Mouse (Mus musculus): ENCODE measurements around the gene Rpl19.

The Rpl19 gene

DNA sequence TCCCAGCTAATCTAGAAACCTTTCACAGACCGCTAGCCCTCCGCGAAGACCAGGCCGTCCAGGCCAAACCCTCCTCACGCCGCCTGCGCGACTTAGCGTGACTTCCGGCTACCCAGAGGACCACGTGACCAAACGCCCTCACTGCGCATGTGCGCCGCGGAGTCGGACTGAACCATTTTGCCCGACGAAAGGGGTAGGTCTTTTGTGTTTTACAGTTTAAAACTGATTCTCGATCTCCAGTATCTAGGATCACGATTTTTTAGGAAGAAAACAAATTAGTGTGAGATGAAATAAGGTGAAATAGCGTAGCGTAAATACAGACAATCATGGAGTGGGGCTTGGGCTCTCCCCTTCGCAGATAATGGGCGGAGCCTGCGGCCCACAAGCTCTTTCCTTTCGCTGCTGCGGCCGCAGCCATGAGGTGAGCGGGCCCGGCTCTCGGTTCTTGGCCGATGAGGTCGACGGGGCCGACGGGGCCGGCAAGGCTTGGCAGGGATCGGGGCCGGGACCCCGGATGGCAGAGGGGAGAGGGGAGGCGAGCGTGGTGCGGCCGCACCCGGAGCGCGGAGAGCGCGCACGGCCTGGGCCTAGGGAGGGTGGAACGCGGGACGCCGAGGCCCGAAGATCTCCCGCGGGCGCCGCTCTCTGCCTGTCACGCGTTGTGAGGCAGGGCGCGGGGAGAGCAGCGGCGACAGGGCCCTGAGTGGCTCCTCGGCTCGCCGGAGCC, at the start of gene Rpl19:
Gene Rpl19, plus strand, starts transcription at position 141 of the 727 bp plus-strand sequence.
- DNase-seq (ENCODE audit: low read depth, low spot score), result peak; percentile 92

GRCm38 (mm10) chr11:97977797-97978196, 48.7 kb upstream of the Rpl19 start:
- no peak for DNase-seq (ENCODE audit: low read depth, low spot score)

- no peak for DNase-seq (ENCODE audit: low read depth, low spot score)
Measured at GRCm38 (mm10) chr11:97978392-97978791, 48.1 kb upstream of the Rpl19 start.

- DNase-seq (ENCODE audit: low read depth, low spot score), result no peak
Measured at GRCm38 (mm10) chr11:97979824-97980495, 46.5 kb upstream of the Rpl19 start.

DNA sequence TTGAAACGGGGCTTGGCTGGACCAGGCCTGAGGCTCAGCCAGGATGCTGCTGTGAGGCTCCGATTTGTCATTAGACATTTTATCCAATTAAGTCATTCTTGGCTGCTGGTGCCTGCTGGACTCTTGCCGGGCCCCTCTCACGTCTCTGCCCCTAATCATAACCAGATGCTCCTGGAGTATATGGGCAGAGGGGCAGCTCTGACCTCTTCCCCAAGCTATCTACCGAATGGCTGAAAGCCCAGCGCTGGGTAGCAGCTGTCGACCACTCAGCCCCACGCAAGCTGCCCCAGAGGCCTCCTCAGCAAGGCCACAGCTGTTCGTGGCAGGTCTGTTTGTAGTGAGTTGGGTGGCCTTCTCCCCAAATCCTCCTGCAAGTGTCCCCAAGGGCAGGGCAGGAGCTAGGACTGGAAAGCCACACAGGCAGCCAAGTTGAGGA, 46.0 kb upstream of the Rpl19 start:
- DNase-seq (ENCODE audit: low read depth, low spot score), result no peak

- DNase-seq (ENCODE audit: low read depth, low spot score), result no peak
Measured at GRCm38 (mm10) chr11:97982721-97983120, 43.8 kb upstream of the Rpl19 start.

- no peak for DNase-seq (ENCODE audit: low read depth, low spot score)
Measured at GRCm38 (mm10) chr11:97983506-97983905, 43.0 kb upstream of the Rpl19 start.

DNA sequence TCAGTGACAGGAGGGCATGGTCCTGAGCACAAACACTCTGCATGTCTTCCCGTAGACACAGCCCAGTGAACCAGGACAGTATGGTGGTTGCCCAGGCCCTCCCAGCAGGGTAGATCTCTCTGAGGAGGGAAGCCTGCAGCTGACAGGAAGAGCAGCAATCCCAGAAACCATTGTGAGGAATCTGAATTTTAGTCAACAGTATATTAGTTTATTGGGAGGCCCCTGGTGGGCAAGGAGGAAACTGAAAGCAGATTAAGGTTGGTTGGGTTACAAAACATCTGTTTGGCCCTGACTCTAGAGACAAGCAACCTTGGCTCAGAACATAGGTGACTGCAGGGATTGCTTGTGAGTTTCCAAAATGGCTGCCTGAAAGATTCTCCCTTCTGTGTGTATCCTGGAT, 42.5 kb upstream of the Rpl19 start:
- no peak for DNase-seq (ENCODE audit: low read depth, low spot score)

DNA sequence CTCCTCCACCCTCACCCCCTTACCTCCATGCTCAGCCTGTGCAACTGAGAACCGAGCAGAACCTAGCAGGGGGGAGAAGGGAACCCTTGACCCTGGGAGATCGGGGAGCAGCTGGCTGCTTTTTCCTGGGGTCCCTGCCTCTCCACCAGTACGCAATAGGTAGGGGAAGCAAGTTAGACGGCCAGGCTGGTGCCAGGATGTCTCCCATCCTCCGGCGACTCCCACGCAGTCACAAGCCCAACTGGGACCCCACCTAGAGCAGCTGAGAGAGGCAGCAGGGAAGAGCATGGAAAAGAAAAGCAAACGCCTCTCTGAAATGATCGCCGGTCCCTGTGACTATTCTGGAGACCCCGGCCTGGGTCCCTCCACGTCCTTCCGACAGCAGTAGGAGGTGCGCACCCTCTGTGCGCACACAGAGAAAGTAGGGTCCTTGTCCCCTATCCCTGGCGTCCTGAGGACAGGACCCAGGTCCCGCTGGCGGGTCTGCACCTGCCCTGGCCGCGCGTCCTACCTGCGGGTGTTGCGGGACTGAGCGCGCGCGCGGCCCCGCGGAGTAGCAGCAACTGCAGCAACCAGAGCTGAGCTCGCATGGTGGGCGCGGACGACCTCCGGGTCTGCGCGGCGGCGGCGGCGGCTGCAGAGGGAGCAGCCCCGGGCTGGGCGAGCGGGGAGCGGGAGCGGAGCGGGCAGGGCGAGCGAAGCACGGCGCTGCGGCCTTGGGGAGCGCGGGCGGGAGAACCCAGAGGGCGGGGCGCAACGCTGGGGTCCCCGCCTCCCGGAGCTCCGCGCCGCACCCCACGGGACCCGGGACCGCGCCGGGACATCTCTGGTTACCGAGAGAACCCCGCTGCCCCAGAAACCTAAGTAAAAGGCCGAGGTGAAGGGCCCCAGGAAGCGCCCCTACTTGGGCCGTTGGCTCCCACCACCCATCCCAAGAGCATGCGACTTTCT, 40.5 kb upstream of the Rpl19 start, which contains the start of gene Plxdc1:
Gene Plxdc1, minus strand, starts transcription at position 718 of the 951 bp plus-strand sequence.
- DNase-seq (ENCODE audit: low read depth, low spot score), result peak; percentile 64

DNA sequence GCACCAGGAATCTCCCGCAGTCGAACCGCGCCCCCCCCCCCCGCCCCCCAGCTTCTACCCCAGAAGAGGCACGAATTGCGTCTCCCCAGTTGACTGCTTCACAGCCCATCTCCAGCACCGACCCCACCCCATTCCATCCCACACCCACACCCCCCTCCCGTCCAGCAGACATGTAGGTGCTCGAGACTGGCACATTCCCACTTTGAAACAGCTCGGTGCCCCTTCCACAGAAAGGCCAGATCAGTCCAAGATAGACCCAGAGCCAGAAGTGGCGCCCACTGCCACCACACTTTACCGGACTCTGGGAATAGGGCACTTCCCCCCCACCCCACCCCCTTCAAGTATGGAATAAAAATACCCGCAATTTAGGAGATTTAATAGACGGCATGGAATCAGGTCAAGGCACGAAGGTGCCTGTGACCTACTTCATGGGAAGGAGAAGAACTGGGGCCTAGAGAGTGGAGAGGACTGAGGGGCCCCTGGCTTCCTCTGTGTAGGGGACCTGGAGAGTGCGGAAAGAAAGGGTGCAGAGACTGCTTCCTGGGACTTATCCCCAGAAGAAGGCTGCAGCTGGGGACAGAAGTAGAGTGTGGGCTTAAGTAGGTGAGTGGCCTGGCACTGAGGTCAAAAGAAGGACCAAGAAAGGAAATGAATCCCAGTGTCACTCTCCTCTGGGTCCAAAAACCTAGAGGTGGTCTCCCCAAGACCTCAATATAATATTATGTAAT, 39.6 kb upstream of the Rpl19 start:
- DNase-seq (ENCODE audit: low read depth, low spot score), result no peak

DNA sequence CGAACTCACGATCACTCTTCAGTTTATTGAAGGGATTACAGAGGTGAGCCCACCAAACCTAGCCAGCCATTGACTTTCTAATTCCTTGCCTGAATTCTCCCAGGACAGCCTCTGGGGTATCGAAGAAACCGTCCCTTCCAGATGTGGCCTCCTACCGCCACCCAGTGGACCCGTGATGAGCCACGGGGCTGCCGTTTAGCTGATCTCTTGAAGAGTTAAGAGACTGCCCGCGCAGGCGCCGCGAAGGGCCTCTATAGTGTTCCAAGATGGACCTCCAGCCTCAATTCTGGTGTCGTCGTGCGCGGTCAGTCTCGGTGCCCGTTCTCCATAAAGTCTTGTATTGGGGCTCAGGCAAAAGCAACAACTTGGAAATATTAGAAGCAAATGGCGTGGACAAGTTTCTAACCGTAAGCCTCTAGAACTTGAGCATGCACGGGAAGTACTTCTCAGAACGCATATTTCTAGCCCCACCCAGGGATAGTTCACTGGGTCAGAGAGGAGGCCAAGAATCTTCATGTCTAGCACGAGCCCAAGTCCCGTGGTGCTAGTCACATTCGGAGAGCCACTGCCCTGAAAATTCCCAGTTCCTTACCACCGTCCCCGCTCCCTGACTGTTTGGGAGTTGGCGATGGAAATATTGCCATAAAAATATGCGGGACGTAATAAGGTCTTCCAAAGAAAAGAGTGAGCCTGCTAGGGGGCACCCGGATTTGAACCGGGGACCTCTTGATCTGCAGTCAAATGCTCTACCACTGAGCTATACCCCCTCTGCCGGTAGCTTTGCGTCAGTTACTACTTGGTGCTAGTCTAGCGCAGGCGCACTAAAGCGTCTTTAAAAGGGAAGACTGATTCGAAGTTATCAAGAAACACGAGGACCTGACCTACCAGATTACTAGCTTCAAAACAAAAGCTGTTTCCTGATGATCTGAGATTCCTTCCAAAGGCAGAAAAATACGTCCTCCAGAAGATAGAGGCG, 38.7 kb upstream of the Rpl19 start:
- DNase-seq (ENCODE audit: low read depth, low spot score), result peak; percentile 95

- DNase-seq (ENCODE audit: low read depth, low spot score), result peak; percentile 92
Measured at GRCm38 (mm10) chr11:97988530-97989096, 37.9 kb upstream of the Rpl19 start.

DNA sequence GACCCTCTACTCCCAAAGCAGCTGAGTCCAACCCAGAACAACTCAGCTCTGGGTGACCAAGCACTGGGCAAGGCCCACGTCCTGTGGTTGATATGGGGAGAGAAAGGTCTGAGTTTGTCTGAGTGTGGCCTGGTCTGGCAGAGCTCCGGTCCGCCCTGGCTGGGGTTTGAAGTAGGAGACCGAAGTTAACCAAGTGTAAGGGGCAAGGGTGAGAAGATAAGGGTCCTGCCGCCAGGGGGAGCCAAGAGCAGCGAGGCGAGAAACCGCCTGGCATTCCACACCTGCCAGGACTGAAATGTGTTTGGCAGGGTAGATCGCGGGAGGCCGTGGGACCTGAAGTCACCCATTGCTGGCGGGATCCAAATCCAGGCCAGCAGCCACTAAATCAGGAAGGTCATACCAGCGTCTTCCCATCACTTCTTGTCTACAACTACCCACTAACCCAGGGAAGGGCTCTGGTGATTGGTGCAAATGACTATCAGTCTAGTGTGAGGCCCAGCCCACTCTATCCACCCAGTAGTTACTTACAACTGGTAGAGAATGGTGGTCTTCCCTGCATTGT, 31.9 kb upstream of the Rpl19 start:
- peak; percentile 93 for DNase-seq (ENCODE audit: low read depth, low spot score)

DNA sequence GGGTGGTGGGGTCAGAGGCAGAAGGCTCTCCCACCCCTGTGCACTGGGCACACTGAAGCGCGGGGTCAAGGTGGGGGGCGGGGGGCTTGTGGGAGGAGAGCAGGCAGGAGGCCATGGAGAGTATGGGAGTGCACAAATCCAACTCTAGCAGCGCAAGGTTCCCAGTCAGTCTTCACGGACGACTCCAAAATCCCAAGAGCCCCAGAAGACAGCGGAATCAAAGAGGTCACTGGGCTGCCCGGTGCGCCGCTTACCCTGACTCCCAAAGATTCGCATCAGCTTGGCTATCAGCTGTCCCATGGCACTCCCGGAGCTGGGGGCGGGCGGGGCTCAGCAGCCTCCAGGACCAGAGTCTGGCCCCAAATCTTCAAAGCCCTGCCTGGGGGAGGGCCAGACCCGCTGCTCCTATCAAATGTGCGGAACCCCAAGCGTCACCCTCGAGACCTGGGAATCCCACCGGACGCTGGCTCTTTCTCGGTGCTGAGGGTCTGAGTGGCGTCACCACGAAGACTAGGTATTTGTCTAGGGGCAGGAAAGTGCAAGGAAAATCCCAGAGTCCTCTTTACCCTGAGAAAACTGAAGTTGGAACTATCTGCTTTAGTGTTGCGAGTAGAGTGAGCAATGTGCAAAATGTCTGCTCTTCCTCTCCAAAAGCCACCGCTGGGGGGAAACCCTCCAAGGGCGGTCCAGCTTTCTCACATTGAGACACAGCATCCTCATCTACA, 30.8 kb upstream of the Rpl19 start, which contains the start of gene Arl5c:
Gene Arl5c, minus strand, starts transcription at position 618 of the 725 bp plus-strand sequence.
- DNase-seq (ENCODE audit: low read depth, low spot score), result peak; percentile 87

DNA sequence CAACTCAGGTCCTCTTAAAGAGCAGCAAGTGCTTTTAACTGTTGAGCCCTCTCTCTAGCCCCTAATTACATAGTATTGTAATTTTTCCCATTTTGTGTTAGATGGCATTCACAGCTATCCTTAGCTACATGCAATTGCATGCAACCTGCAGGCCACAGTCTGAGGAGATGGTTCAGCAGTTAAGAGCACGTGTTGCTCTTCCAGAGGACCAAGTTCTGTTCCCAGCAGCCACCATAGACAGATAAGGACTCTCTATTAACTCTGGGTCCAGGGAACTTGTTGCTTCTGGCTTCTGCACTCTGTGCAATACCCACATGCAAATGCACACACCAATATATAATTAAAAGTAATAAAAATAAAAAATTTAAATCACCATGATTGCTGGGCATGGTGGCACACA, 29.8 kb upstream of the Rpl19 start:
- no peak for DNase-seq (ENCODE audit: low read depth, low spot score)

- DNase-seq (ENCODE audit: low read depth, low spot score), result no peak
Measured at GRCm38 (mm10) chr11:97997387-97997960, 29.0 kb upstream of the Rpl19 start.

GRCm38 (mm10) chr11:97998074-97998793, 28.3 kb upstream of the Rpl19 start:
- no peak for DNase-seq (ENCODE audit: low read depth, low spot score)
